Mouse (Mus musculus) lung, postnatal 36 days (tissue): Measurements from ENCODE around the gene Map4k4.

Experiments used
- DNase-seq: peaks from one replicate; pipeline ENCODE4 v3.0.0; 2022; ENCODE audit warnings: mixed read lengths

The Map4k4 gene

DNA sequence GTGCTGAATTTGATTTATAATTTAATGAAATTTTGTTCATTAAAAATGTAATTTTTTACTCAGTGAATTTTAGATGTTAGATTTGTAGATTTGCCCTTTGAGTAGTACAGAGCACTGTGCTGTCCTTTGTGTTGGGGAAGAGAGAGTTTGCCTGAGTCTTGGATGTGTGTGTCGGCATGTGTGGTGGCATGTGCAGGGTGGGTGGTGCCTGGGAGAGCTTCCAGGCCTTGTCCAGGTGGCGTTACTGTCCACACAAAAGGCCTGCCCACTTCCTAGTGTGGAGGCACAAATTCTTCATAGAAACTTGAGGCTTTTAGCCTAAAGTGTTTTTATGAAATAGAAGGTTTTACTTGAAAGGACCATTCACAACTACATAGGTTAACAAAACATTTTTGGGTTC is 36.2 kb downstream of the Map4k4 start:
- no peak for DNase-seq

DNA sequence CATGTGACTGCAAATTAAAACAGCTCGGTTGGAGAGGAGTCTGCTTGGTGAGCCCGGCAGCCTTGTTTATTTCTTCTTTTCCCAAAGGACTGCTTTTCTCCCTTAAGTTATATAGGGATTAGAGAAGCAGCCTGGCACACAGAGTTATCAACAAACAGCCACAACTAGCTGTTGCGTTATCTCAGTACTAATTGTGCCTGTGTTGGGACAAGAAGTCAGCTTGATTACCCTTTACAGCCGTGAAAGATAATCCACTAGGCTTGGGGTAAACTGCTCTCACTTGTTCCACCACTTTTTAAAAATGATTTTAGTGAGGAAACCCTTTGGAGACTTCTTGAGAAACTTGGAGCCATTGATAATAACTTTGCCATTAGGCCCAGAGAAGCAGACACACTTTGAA is 36.9 kb downstream of the Map4k4 start:
- no peak for DNase-seq

DNA sequence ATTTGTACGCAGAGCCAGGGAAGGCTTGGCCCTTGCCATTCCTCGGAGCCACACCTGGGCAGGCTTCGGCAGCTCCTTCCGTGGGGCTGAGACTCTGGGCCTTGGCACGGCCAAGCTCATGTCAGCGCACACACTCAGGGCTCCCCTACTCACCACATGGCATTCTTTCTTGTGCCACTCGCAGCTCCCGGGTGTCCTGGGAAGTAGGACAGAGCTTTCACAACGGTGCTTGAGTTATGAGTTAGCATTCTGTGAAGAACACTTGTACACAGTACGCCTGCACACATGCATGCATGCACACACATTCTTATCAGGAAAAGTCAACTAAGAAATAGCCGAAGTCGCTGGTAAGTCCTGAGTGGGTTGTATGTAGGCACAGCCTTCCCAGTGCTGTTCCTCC is 38.7 kb downstream of the Map4k4 start:
- DNase-seq = peak; percentile 69

DNA sequence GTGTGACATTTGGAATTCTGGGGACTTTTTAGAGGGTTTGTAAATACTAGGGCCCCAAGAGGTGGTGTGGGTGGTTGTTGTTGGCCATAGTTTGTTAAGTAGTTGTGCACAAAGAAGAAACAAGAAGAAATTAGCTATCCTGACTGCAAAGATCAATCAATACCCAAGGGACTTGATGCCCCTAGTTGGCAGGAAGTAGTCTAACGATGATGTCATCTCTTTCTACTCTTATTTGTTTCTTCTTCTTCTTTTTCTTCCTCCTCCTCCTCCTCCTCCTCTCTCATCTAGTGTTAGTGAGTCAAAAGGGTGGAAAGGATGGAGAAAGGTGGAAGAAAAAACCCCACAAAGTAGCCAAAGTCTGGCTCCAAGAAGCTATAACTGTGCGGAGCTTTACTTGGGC is 39.6 kb downstream of the Map4k4 start:
- no peak for DNase-seq

DNA sequence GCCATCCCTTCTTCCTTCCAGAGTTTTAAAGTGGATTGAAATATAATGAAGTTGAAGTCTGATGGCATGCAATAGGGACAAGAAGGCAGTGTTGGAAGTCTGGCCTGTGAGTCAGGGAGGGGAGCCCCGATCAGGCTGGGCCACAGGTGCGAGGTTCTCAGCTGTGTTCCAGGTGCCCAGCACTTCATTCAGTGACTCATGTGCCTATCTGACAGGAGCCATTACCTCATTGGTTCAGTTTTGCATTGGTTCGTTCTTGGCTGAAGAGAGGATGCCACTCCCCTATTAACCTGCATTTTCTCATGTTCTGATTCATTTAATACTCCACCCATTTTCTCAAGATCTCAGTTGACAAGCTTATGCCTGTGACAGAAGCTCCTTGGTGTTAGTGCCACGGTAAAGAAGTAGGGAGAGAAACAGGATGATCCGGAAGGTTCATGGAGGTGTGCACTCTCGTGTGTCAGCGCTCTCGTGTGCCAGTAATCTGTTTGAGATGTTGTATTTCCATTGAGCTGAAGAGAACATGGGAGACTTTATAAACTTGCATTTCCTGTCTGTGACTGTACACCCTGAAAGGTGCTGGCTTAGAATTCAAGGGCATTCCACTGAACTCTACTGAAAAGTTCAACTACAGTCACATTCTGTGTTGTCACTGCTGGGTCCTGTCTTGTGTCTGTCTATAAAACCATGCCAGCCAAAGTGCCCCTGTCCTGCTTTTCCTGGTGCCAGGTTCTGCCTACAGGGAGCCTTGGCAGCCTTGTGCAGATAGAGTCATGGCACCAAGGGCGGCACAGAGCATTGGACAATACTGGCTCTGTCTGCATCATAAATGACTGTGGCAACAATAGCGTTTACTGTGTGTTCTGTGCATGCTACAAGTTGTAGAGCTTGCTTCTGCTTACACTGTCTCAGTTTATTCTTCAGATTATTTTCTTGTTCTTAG is 40.8 kb downstream of the Map4k4 start:
- DNase-seq = no peak

DNA sequence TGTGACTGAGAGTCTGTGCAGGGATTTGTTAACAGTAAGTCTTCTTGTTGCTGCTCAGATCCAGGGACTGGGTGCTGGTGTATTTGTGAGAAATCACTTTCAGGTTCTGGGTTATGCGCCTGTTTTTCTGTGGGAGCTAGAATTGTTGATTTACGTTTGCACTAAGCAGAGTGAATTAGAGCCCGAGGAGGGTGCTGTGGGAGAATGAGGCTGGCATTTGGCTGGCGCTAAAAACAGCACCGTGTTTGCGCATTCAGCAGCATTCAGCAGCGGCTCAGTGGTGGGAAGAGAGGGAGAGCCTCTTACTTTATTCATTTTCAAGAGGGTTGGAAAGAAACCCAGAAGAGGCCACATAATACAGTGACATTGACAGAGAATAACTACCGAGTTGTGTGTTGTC is 42.2 kb downstream of the Map4k4 start:
- DNase-seq = no peak

DNA sequence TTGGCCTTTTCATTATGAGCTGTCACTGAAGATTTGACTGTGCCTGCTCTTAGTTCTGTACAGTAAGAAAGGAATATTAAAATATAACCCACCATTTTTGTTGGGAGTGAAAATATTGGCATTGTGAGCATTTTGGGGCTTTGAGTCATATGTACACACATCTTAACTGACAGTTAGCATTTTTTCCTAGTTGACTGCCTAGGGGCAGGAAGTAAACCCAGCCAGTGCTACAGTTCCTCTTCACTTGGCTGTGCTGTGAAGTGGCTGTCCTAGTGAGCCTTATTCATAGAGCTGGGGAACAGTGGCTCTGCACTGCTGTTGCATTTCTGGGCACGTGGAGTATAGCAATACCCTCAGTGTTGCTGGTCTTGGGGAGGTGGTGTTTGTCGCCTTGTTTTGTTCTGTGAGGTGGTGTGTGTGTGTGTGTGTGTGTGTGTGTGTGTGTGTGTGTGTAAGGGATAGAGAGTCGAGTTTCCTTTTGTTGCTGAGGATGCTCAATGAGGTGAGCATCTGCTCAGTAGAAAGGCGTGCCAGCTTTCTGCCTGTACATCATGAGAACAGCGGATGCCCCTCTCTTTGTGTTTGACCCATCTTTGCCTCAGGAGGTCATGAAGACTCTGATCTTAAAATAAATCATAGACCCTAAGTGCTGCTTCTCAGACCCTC is 43.7 kb downstream of the Map4k4 start:
- no peak for DNase-seq

DNA sequence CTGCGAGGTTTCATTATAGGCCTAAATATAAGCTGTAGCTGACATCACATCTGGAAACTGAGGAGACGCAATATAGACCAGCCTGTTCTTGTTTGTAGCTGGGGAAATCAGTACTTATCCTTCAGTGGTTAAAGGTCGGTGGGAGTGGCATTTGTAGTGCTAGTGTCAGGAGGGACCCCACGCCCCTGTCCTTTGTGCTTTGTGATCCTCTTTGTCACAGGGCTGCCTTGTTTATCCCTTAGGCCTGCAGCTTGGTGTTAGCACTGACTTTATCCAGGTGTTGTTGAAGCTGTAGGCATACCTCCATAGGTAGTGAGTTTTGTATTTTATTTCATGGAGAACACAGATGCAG is 44.2 kb downstream of the Map4k4 start:
- no peak for DNase-seq

DNA sequence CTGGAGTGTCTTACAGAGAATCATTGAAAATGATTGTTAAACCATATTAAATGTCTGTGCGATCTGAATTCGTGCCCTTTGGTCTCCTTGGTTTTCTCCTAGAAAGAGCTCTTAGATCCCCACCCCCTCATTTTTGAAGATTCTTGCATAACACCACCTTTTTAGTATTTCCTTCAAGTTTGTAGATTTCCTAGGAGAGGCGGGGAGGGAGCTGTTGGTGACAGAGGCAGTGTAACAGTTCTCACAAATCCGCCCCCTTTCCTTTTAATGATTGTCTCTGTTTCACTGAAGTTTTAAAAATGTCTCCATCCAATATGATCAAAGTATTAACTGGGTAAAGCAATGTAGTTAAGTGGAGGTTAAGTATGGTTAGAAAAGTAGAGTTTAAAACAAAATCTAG is 45.7 kb downstream of the Map4k4 start:
- no peak for DNase-seq

DNA sequence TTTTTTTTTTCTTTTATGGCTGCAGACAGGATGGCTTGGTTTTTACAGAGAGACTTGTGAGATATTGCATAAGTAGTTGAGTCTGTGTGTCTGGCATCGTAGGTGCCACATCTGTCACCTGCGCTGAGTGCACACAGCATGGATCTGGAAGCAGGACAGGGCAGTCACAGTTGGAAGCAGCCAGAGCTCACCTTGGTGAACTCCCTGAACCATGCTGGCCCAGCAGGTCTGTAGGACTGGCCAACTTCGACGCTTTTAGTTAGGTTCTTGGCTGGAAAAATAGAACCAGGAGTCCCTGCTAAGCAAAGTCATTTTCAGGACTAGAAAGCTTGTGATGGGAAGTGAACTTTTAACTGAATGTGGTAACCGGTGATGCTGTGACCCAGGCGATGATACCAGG is 46.5 kb downstream of the Map4k4 start:
- DNase-seq = no peak

DNA sequence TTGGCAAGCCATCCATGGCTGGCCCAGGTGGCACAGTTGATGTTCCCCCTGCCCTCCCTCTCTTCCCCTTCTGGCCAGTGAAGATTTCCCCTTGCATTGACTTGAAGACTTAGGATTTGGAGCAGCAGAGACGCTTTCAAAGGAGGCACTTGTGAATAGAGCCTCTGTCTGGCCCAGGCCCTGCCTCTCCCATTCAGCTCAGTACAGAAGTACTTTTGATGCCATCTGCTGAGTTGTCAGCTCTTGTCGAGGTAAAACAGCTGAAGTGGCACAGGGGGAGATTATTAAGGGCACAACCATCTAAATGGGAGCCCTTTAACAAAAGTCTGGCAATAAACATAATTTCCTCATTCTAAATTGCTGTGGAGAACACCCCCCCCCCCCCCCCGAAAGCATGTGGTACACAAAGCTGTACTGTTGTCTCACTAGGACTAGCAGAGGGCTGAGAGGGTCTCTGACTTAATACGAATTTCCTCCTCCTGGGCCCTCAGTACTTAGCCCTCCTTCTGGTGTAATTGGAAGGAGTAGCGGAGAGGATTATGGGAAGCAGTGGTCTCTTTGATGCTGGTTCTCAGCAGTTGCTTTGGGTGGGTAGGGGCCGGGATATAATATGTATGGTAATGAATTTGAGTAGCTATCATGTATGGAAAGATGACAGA is 47.1 kb downstream of the Map4k4 start:
- DNase-seq = no peak

DNA sequence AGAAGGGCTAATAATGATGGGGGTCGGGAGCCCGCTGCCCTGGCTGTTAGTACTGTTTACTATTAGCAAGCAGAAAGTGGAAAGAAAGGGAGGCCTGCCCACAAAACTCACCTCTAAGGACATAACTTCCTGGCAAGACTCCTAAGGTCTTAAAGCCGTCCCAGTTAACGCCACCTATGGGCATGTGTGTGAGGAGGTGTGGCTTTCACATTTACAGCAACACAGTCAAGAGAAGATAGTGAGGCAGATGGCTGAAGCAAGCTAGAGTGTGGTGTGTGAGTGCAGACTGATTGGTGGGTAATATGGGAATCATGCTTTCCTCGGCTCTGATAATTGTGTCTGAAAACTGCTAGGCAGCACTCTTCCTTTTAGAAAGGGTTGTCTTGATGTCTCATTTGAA is 48.5 kb downstream of the Map4k4 start:
- peak; percentile 57 for DNase-seq

DNA sequence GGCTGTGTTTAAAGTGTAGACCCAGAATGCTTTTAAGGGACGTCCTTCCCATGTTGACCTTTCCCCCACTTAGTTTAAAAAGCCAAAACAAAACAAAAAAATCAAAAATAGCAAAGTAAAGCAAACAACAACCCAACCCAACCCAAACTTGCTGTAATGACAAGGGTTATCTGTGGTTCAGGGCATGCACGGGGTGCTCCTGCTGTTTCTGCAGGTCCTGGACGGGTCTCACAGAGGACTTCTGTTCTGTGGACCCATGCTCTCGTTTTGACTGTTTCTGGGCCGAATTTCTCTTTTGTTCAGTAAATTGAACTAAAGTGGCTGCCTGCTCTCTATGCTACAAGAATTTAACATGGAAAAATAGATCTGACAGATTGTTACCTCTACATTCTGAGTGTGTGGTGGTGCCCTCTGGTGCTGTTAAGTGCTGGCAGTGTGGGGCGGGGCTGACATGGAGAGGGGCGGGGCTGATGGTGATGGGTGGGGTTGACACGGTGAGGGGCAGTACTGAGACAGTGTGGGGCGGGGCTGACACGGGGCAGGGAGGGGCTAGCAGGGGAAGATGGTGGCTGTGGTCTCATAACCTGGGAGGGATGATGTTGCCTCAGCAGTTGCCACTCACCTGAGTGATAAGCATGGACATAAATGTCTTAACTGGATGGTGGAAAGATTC is 49.2 kb downstream of the Map4k4 start:
- no peak for DNase-seq

DNA sequence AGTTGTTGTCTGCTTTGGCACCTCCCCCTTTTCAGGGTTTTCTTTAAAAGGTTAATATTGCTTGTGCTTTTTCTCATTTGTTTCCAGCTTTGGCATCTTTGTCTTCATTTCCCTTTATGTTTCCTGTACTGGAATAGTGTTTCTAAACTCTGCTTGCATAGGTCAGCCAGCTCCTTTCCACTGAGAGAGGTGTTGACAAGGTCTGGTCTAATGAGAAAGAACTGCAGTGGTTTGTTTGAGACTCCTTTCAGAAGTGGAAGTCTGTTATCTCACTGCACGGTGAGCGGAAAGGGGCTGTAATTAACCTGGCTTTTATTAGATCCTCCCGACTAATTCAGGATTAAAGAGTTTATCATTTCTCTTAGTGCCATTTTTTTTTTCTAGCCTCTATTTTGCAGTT is 49.9 kb downstream of the Map4k4 start:
- DNase-seq = no peak

DNA sequence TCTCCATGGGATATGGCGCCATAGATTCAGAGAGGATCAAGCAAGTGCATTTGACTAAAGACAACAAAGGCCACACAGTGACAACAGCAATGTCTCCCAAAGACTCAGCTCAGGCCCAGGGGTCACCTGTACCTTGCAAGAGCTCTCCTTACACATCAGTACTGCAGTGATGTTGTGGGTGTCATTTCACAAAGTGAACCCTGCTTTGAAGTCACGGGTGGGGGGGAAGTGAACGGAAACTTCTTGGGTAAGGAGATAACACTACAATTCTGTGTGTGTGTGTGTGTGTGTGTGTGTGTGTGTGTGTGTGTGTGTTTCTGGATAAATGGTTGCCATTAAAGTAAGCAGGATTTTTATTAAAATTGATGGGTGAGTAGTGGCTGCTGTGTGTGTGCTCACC is 53.9 kb downstream of the Map4k4 start:
- no peak for DNase-seq

DNA sequence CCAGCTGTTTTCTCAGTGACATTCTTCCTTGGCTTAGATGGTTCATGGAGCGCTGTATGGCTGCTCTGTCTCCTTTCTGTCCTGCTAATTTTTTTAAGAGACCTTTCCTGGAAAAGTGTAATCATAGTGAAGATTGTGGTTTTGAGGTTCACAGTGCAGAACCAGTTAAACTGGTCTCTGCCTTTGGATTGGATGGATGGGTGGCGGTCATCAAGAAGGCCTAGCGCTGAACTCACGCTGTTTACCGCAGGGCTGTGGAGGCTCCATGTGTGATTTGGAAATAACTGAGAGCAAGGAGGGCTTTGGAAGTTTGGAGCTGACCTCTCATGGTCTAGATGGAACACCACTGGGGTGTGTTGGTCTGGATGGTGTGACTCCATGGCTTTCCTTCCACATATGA is 56.0 kb downstream of the Map4k4 start:
- peak; percentile 34 for DNase-seq

DNA sequence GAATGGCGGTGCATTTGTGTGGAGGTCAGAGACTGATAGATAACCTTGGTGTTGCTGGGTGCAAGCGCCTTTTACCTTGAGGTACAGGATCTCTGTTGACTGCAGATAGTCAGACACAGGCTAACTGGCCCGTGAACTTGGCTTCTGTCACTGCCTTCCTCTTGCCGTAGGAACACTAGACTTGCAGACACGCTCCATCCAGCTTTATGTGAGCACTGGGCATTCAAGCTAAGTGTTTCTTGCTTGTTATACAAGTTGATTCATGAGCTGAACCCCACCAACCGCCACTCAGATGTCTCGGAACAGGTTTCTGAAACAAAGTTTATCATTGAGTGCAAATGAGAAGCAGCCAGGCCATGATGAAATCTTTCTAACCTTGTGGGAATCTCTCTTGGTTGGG is 57.3 kb downstream of the Map4k4 start:
- no peak for DNase-seq

DNA sequence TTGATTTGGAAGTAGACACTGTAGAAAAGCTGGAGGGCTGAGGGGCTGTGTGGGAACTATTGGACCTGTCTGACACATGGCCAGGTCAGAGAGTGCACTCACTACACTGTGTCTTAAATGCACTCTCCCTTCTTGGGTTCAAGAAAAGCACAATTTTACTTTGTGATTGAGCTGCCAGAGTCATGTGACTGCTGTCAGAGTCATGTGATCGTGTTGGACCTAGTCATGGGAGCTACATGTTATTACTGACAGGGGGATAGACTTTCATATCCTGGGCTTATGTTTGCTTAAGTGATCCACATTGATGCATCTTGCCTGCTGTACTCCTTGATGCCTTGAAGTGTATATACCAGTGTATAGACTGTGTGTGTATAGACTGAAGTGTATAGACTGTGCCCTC is 59.9 kb downstream of the Map4k4 start:
- DNase-seq = no peak

DNA sequence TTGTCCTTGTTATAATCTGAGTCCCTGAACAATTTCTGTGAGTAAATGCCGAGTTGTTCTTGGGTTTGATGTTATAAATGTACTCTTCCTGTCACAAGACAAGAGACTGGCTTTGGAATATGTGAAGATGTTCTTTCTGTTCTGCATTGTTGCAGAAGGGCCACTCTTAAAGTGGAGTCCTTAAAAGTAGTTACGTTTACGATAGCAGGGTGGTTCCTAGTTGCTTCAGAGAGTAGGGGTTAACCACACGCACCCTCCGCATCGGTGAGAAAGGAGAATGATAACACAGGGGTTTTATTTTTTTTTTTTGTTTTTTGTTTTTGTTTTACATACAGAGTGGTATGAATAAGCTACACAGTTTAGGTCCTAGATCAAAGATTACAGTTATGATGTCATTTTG is 60.4 kb downstream of the Map4k4 start:
- no peak for DNase-seq

DNA sequence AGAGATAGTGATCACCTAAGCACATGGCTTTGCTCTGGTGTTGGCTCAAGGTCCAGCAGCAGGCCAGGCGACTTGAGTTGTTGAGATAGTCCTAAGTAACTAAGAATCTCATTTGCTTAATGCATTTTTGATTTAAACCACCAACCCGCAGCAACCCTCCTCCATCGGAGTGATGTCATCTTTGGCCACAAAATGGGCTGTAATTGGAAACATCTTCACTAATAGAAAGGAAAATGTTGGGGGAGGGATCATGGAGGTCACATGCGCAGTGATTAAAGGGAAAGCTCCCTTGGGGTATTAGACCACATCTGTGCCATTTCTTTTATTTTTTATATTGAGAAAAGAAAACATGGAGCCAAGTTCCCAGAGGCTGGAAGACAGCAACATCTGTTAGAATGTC is 61.6 kb downstream of the Map4k4 start:
- DNase-seq = no peak

DNA sequence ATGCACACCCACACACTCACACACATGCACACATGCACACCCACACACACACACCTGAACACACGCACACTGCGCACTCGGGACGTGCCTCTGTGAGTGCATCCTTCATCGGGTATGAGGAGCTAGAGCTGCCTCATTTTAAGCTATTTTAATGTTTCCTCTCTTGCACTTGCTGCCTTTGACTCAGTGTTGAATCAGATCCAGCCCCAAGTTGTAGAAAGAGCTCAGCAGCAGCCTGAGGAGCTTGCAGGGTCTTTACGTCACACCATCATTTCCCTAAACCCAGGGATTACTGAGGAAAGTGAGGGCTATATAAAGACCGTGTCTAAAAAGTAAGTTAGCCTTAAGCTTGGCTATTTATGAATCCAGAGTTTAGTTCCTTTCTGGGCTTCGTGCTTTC is 62.1 kb downstream of the Map4k4 start:
- no peak for DNase-seq

DNA sequence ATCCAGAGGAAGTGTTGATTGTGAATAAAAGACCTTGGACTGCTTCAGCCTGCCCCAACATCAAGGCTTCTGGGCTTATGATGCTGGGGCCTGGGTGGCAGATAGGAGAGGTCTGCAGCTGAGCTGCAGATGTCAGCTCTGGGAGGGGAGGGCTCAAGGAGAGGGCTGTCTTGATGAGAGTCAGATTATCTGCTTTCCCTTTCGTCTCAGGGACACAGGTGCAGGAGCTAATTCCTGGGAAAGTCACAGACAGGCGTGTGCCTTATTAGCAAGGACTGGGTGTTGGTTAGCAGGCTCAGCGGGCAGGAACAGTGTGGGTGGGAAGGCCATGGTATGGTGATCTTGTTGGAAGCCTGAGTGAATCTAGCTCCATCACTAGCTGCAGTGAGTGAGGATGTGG is 63.1 kb downstream of the Map4k4 start:
- no peak for DNase-seq

DNA sequence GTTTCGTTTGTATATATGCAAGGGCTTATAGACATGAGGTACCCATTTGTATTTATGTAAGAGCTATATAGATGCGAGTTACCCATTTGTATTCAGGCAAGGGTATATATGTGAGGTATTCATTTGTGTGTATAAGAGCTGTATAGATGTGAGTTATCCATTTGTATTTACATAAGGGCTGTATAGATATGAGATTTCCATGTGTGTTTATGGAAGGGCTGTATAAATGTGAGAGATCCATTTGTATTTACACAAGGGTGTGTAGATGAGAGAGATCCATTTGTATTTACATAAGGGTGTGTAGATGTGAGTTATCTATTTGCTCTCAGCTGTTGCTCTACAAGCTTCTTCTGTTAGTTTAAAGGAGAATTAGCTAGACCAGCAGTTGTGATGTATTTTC is 63.7 kb downstream of the Map4k4 start:
- DNase-seq = no peak

DNA sequence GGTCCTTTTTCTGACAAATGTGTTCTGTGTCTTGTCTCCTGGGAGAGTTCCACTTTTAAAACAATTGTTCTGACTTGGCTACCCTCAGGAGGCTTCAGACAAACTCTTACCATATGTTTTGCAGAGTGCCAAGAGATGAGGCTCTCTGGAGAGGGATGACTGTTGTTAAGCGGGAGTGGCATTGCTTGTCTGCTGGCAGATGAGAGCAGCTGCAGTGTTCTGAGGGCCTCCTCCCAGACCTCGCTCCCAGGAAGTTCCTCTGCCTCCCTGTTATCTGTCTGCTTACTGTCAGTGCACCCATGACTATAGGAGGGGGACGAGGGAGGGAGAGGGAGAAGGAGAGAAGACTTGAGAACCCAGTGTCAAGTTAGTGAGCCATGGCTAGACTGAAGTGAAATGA is 64.7 kb downstream of the Map4k4 start:
- no peak for DNase-seq
